Mouse (Mus musculus) liver, embryonic 13.5 days (tissue): ENCODE measurements around the gene C1qb. TPM values are rescaled to one million over a fixed set of nuclear protein-coding genes. Genes with fewer than 3 reads are reported as not detected.
A peak's percentile ranks its signal among the peaks of the same experiment; 100 is the strongest.

Experiments
- ATAC-seq: fragments of 200-750 bp; cut with Nextera tagmentation; 2 replicates; pipeline ENCODE4 v1.8.0; 2017; ENCODE audit warnings: low read depth, mild to moderate bottlenecking, moderate number of reproducible peaks, moderate library complexity
- DNase-seq: peaks from one replicate; pipeline ENCODE4 v3.0.0; 2022
- H3K27ac ChIP-seq: fragments of 300-500 bp; sonication (generic); 2 replicates; pipeline ENCODE4 v1.5.1; 2015; ENCODE audit warnings: moderate library complexity, mild to moderate bottlenecking, inconsistent platforms
- H3K27me3 ChIP-seq: fragments of 300-500 bp; sonication (generic); 2 replicates; pipeline ENCODE4 v1.6.1; 2015; ENCODE audit warnings: mild to moderate bottlenecking, inconsistent platforms
- H3K36me3 ChIP-seq: fragments of 300-500 bp; sonication (generic); 2 replicates; pipeline ENCODE4 v1.6.1; 2015; ENCODE audit warnings: mild to moderate bottlenecking, inconsistent platforms
- H3K4me1 ChIP-seq: fragments of 300-500 bp; sonication (generic); replicated peaks from 2 replicates; pipeline ENCODE4 v1.6.1; 2015; ENCODE audit warnings: inconsistent platforms
- H3K4me2 ChIP-seq: fragments of 300-500 bp; sonication (generic); 2 replicates; pipeline ENCODE4 v1.6.1; 2015; ENCODE audit warnings: inconsistent platforms, mild to moderate bottlenecking, moderate library complexity
- H3K4me3 ChIP-seq: fragments of 300-500 bp; sonication (generic); replicated peaks from 2 replicates; pipeline ENCODE4 v1.5.1; 2015; ENCODE audit warnings: mild to moderate bottlenecking, inconsistent platforms
- H3K9ac ChIP-seq: fragments of 300-500 bp; sonication (generic); 2 replicates; pipeline ENCODE4 v1.6.1; 2015; ENCODE audit warnings: mild to moderate bottlenecking, inconsistent platforms
- H3K9me3 ChIP-seq: fragments of 300-500 bp; sonication (generic); replicated peaks from 2 replicates; pipeline ENCODE4 v1.6.1; 2016; ENCODE audit warnings: inconsistent platforms
- WGBS: fragments of 180-500 bp; shearing (Covaris S2); methylation state at CpG from one replicate; pipeline ENCODE4 v1.1.7; 2015; ENCODE audit not compliant: insufficient replicate concordance; 5-methylcytosine and 5-hydroxymethylcytosine counted together
- polyA plus RNA-seq: library from polyadenylated mRNA; unstranded; fragments of >200 nt; fragmentation: Nextera tagmentation; extraction: Ambion mirVana; gene quantifications from 2 replicates; pipeline ENCODE4 v1.2.1, GENCODE M21; 2015

C1qb gene
- polyA plus RNA-seq = 67.4 and 70.9 TPM in 2 replicates

GRCm38 (mm10) chr4:136886101-136886500, at the start of gene C1qb:
C1qb (minus strand) TSS chr4:136886187.
- 39% methylated on average over 7 of the region's 7 CpGs for WGBS
- no peak within 1 kb of the TSS for H3K4me2 ChIP-seq
- ATAC-seq (0 out of 2 replicates have a peak, but pooled peaks have one; percentile 15), DNase-seq (no peak)
- no peaks in the 10 kb centered on the region for H3K9me3 ChIP-seq
- no peaks in the 10 kb centered on the region for H3K4me1 ChIP-seq
- no peak within 1 kb of the TSS for H3K9ac ChIP-seq
- H3K4me3 ChIP-seq = 0 out of 2 replicates have a peak within 1 kb of the TSS, but pooled peaks have one; percentile 7
- H3K27ac ChIP-seq = no peak within 1 kb of the TSS; the same call in 1 of the 2 replicates
- no peaks in the 10 kb centered on the region for H3K27me3 ChIP-seq
- H3K36me3 ChIP-seq = no peaks in the 10 kb centered on the region

- Histone ChIP-seq H3K27ac (no peak overlapping the region), H3K36me3 (no peaks in the 10 kb centered on the region), H3K4me2 (peak overlapping the region; percentile 26; the same call in 1 of the 2 replicates), H3K4me1 (peaks cover 32% of the 10 kb centered on the region), H3K27me3 (peaks cover 3% of the 10 kb centered on the region; the same call in 1 of the 2 replicates), H3K9ac (no peak overlapping the region), H3K4me3 (no peak overlapping the region), H3K9me3 (no peaks in the 10 kb centered on the region)
- DNase-seq (no peak), ATAC-seq (peak; percentile 43; the same call in 1 of the 2 replicates)
- 43% methylated on average over 18 of the region's 18 CpGs for WGBS
These were observed 49.0 kb upstream of the C1qb start for GRCm38 (mm10) chr4:136934746-136935613.

- Histone ChIP-seq H3K9me3 (no peaks in the 10 kb centered on the region), H3K27ac (peak overlapping the region; percentile 79), H3K27me3 (peaks cover 26% of the 10 kb centered on the region), H3K4me1 (peaks cover 42% of the 10 kb centered on the region), H3K4me2 (peak overlapping the region; percentile 29), H3K9ac (peak overlapping the region; percentile 26; the same call in 1 of the 2 replicates), H3K36me3 (no peaks in the 10 kb centered on the region), H3K4me3 (no peak overlapping the region)
- ATAC-seq (peak; percentile 96), DNase-seq (peak; percentile 66)
- 47% methylated on average over 8 of the region's 8 CpGs for WGBS
These were observed 44.5 kb upstream of the C1qb start for GRCm38 (mm10) chr4:136930474-136930873.

DNA sequence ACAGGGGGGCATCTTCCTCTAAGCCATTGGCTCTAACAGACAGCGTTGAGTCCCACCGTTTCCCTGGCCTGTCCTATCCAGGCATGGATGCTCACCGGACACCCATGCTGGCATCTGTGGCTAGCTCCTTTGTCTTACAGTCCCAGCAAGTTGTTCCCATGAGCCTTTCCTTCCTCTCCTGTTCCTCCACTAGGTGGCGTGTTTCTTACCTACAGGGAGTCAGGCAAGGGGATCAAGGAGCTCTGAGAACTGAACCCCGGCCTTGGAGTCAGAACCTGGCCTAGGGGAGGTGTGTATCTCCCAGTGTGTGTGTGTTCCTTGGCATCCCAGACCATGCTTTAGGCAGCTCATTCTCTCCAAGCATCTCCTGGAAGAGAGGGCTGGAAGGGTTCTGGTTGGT, 42.9 kb upstream of the C1qb start:
- Histone ChIP-seq H3K4me3 (no peak overlapping the region), H3K4me2 (no peak overlapping the region), H3K27ac (no peak overlapping the region), H3K27me3 (peaks cover 30% of the 10 kb centered on the region), H3K36me3 (no peaks in the 10 kb centered on the region), H3K9ac (no peak overlapping the region), H3K4me1 (peaks cover 29% of the 10 kb centered on the region), H3K9me3 (no peaks in the 10 kb centered on the region)
- no peak for ATAC-seq
- no peak for DNase-seq
- 14% methylated on average over 5 of the region's 5 CpGs for WGBS

DNA sequence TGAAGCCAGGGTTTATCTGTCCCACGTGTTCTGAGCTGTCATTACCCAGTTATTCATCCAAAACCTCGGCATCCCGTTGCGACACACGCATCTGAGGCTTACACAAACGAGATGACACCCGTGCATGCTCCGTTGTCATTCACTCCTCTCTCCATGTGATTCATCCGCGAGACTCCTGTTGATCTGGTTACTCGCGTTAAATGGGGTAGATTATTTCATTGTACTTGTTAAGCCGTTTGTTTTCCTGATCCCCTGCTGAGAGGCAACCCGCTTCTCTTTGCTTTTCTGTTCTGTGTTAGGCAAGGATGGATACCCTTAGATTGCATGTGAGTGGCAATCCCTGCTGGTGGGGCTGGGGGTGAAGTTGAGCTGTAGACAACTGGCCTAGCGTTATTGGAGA, 39.8 kb upstream of the C1qb start:
- no peak overlapping the region for H3K4me3 ChIP-seq
- 22% methylated on average over 15 of the region's 15 CpGs for WGBS

GRCm38 (mm10) chr4:136924529-136924928, 38.5 kb upstream of the C1qb start:
- no peaks in the 10 kb centered on the region for H3K9me3 ChIP-seq
- no peak overlapping the region for H3K4me3 ChIP-seq
- H3K9ac ChIP-seq = no peak overlapping the region
- peaks cover 5% of the 10 kb centered on the region for H3K4me1 ChIP-seq
- ATAC-seq (no peak), DNase-seq (peak; percentile 32)
- no peak overlapping the region for H3K27ac ChIP-seq
- 7% methylated on average over 6 of the region's 6 CpGs for WGBS
- peaks cover 26% of the 10 kb centered on the region for H3K27me3 ChIP-seq
- H3K36me3 ChIP-seq = no peaks in the 10 kb centered on the region
- no peak overlapping the region for H3K4me2 ChIP-seq

More for the DNA sequence above, 39.8 kb upstream of the C1qb start:
- Histone ChIP-seq H3K27me3 (peaks cover 26% of the 10 kb centered on the region), H3K4me1 (peaks cover 18% of the 10 kb centered on the region), H3K9me3 (no peaks in the 10 kb centered on the region), H3K27ac (no peak overlapping the region), H3K9ac (no peak overlapping the region), H3K36me3 (no peaks in the 10 kb centered on the region), H3K4me2 (no peak overlapping the region)
- no peak for ATAC-seq
- DNase-seq = no peak

GRCm38 (mm10) chr4:136919526-136919925, 33.5 kb upstream of the C1qb start:
- Histone ChIP-seq H3K4me2 (no peak overlapping the region), H3K4me3 (no peak overlapping the region), H3K27me3 (no peaks in the 10 kb centered on the region; the same call in none of the 2 replicates), H3K27ac (no peak overlapping the region), H3K9me3 (no peaks in the 10 kb centered on the region), H3K9ac (no peak overlapping the region), H3K4me1 (no peaks in the 10 kb centered on the region), H3K36me3 (no peaks in the 10 kb centered on the region)
- 68% methylated on average over 3 of the region's 3 CpGs for WGBS
- ATAC-seq (no peak), DNase-seq (no peak)

GRCm38 (mm10) chr4:136918834-136919233, 32.8 kb upstream of the C1qb start:
- H3K4me3 ChIP-seq = no peak overlapping the region
- H3K27ac ChIP-seq = no peak overlapping the region
- 73% methylated on average over 8 of the region's 8 CpGs for WGBS
- DNase-seq = no peak
- H3K4me2 ChIP-seq = no peak overlapping the region
- no peaks in the 10 kb centered on the region for H3K9me3 ChIP-seq
- no peaks in the 10 kb centered on the region for H3K4me1 ChIP-seq
- no peak for ATAC-seq
- H3K9ac ChIP-seq = no peak overlapping the region
- no peaks in the 10 kb centered on the region for H3K36me3 ChIP-seq
- peaks cover 6% of the 10 kb centered on the region for H3K27me3 ChIP-seq

DNA sequence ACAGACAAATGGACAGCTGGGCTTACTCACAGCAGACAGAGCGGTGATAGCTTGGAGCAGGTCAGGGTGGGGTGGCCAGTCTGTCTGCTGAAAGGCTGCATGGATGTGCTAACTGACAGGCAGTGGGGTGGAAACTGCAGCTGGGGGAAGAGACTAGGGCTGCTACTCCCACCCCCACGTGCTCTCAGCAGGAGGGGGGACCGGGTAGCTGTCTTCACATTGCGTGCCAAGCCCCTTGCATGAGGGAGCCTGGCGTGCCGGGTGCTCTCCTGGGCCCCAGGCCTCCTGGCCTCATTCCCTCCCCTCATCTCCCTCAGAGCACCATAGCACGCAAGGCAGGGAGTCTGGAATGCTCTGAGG, 31.2 kb upstream of the C1qb start:
- DNase-seq = no peak
- H3K4me1 ChIP-seq = no peaks in the 10 kb centered on the region
- H3K9me3 ChIP-seq = no peaks in the 10 kb centered on the region
- no peak overlapping the region for H3K4me2 ChIP-seq
- no peak overlapping the region for H3K27ac ChIP-seq
- ATAC-seq = no peak
- 38% methylated on average over 7 of the region's 7 CpGs for WGBS
- peaks cover 21% of the 10 kb centered on the region for H3K27me3 ChIP-seq
- H3K4me3 ChIP-seq = no peak overlapping the region
- H3K36me3 ChIP-seq = no peaks in the 10 kb centered on the region
- no peak overlapping the region for H3K9ac ChIP-seq

GRCm38 (mm10) chr4:136916359-136917164, 30.6 kb upstream of the C1qb start:
- H3K4me2 ChIP-seq = no peak overlapping the region
- H3K4me1 ChIP-seq = no peaks in the 10 kb centered on the region
- ATAC-seq (no peak), DNase-seq (no peak)
- no peak overlapping the region for H3K27ac ChIP-seq
- no peak overlapping the region for H3K4me3 ChIP-seq
- H3K9me3 ChIP-seq = no peaks in the 10 kb centered on the region
- 61% methylated on average over 20 of the region's 20 CpGs for WGBS
- H3K9ac ChIP-seq = no peak overlapping the region
- peaks cover 26% of the 10 kb centered on the region for H3K27me3 ChIP-seq
- no peaks in the 10 kb centered on the region for H3K36me3 ChIP-seq

DNA sequence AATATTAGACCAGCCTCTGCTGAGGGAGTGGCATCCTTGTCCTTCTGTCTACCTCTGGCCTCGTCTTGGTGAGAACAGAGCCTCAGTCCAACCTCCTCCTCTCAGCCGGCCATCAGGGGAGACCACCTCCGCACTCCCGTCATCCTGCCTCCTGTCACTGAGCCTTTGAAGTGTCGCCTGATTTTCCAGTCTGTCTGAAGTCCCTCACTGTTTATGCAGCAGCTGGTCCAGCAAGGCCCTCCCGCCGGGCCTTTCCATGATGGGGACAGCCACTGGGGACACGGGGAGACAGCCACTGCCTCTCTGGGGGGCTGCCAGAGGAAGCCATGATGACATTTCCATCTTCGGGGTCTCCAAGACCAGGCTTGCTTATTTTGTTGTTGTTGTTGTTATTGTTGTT, 26.9 kb upstream of the C1qb start:
- no peaks in the 10 kb centered on the region for H3K4me1 ChIP-seq
- H3K27me3 ChIP-seq = peaks cover 43% of the 10 kb centered on the region
- H3K27ac ChIP-seq = no peak overlapping the region
- H3K4me3 ChIP-seq = no peak overlapping the region
- ATAC-seq = no peak
- H3K9me3 ChIP-seq = no peaks in the 10 kb centered on the region
- H3K4me2 ChIP-seq = no peak overlapping the region
- H3K9ac ChIP-seq = no peak overlapping the region
- no peak for DNase-seq
- WGBS = 21% methylated on average over 9 of the region's 9 CpGs
- no peaks in the 10 kb centered on the region for H3K36me3 ChIP-seq
